ENCODE assay signal across 13 mouse cellular contexts in the genomic region with DNA sequence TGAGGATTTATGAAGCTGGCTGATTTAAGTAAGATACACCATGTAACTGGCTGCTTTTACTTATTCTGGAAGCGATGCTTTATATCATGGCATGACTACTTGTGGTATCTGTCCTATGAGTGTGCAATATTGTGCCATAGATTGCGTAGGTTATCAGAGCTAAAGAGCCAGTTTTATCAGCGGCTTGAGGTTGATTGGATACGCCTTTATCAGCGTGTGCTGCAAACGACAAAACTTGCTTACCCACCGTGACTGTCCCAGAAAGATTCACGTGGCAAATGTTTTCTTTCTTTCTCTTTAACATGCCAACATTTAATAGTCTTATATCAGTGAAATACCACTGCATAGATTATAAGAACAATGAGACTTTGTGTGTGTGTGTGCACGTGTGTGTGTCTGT.
"Had no signal": no experiment of that assay in that cellular context is flagged by ENCODE, and none has a peak within 500 bp of the region (broad histone marks: within the 10 kb centered on the region; RNA-seq: fewer than 3 reads in every experiment).

No protein-coding gene starts in this region.

- H3K36me3 ChIP-seq: limb, embryonic 12.5 days; midbrain, embryonic 13.5 days; neural tube, embryonic 15.5 days had no signal

- H3K4me3 ChIP-seq: layer of hippocampus, adult 2 months; limb, embryonic 12.5 days; midbrain, embryonic 13.5 days; myocyte; neural tube, embryonic 15.5 days had no signal

- H3K4me2 ChIP-seq: limb, embryonic 12.5 days; lung, embryonic 14.5 days; midbrain, embryonic 13.5 days; neural tube, embryonic 15.5 days had no signal

- H3K9ac ChIP-seq: limb, embryonic 12.5 days; lung, embryonic 14.5 days; midbrain, embryonic 13.5 days; neural tube, embryonic 15.5 days had no signal

- H3K27me3 ChIP-seq: midbrain, embryonic 13.5 days had no signal

- H3K9me3 ChIP-seq: limb, embryonic 12.5 days; midbrain, embryonic 13.5 days; neural tube, embryonic 15.5 days had no signal

- H3K27ac ChIP-seq: layer of hippocampus, adult 2 months; limb, embryonic 12.5 days; midbrain, embryonic 13.5 days; neural tube, embryonic 15.5 days had no signal

- H3K4me1 ChIP-seq: limb, embryonic 12.5 days; neural tube, embryonic 15.5 days had no signal

- ATAC-seq: midbrain, embryonic 13.5 days had no signal

- DNase-seq: kidney, adult 11 months; kidney, postnatal 10 days; kidney, postnatal 4 days; lung, embryonic 14.5 days; lung, postnatal 10 days; lung, postnatal 4 days; retina, postnatal 1 day; thymus, postnatal 4 days had no signal
